Mouse (Mus musculus) layer of hippocampus, adult 9-11 months (tissue): Measurements from ENCODE around the gene Col4a1.

ENCODE experiments used
- DNase-seq: peaks from one replicate; pipeline ENCODE4 v3.0.0; 2022

Gene Col4a1

GRCm38 (mm10) chr8:11312349-11313175, at the start of gene Col4a1, which contains the start of gene Col4a2:
Gene Col4a1, minus strand, starts transcription at chr8:11312826.
Gene Col4a2, plus strand, starts transcription at chr8:11312805.
- DNase-seq = peak; percentile 76

GRCm38 (mm10) chr8:11361546-11362277, 49.1 kb upstream of the Col4a1 start:
- no peak for DNase-seq

GRCm38 (mm10) chr8:11359846-11360245, 47.2 kb upstream of the Col4a1 start:
- no peak for DNase-seq

GRCm38 (mm10) chr8:11357921-11358436, 45.4 kb upstream of the Col4a1 start:
- no peak for DNase-seq

GRCm38 (mm10) chr8:11356776-11357175, 44.1 kb upstream of the Col4a1 start:
- DNase-seq = no peak

GRCm38 (mm10) chr8:11355900-11356299, 43.3 kb upstream of the Col4a1 start:
- no peak for DNase-seq

GRCm38 (mm10) chr8:11354800-11355451, 42.3 kb upstream of the Col4a1 start:
- no peak for DNase-seq

- DNase-seq = no peak
These were observed 39.9 kb upstream of the Col4a1 start for GRCm38 (mm10) chr8:11352514-11352913.

- no peak for DNase-seq
These were observed 38.7 kb upstream of the Col4a1 start for GRCm38 (mm10) chr8:11351355-11351754.

GRCm38 (mm10) chr8:11348622-11349021, 36.0 kb upstream of the Col4a1 start:
- no peak for DNase-seq

- DNase-seq = no peak
These were observed 35.1 kb upstream of the Col4a1 start for GRCm38 (mm10) chr8:11347699-11348098.

GRCm38 (mm10) chr8:11346225-11346624, 33.6 kb upstream of the Col4a1 start:
- DNase-seq = no peak

GRCm38 (mm10) chr8:11344459-11344858, 31.8 kb upstream of the Col4a1 start:
- DNase-seq = no peak

- DNase-seq = no peak
These were observed 28.5 kb upstream of the Col4a1 start for GRCm38 (mm10) chr8:11341111-11341566.

- no peak for DNase-seq
These were observed 27.9 kb upstream of the Col4a1 start for GRCm38 (mm10) chr8:11340310-11341110.

GRCm38 (mm10) chr8:11338507-11338906, 25.9 kb upstream of the Col4a1 start:
- DNase-seq = no peak

- no peak for DNase-seq
These were observed 25.0 kb upstream of the Col4a1 start for GRCm38 (mm10) chr8:11337642-11338041.

- DNase-seq = no peak
These were observed 23.7 kb upstream of the Col4a1 start for GRCm38 (mm10) chr8:11336346-11336745.

GRCm38 (mm10) chr8:11335238-11335637, 22.6 kb upstream of the Col4a1 start:
- DNase-seq = no peak

- DNase-seq = no peak
These were observed 21.9 kb upstream of the Col4a1 start for GRCm38 (mm10) chr8:11334493-11334892.

GRCm38 (mm10) chr8:11333746-11334145, 21.1 kb upstream of the Col4a1 start:
- no peak for DNase-seq

GRCm38 (mm10) chr8:11331561-11331960, 18.9 kb upstream of the Col4a1 start:
- no peak for DNase-seq
